Mouse (Mus musculus) limb, embryonic 12.5 days (tissue): ENCODE results near the gene Ift43. TPM values are rescaled to one million over a fixed set of nuclear protein-coding genes. Genes with fewer than 3 reads are reported as not detected.
A peak's percentile ranks its signal among the peaks of the same experiment; 100 is the strongest.

Experiments used
- ATAC-seq: fragments of 200-750 bp; cut with Nextera tagmentation; 2 replicates; pipeline ENCODE4 v1.8.0; 2017; ENCODE audit warnings: low read depth, moderate TSS enrichment; ENCODE audit not compliant: insufficient number of reproducible peaks, insufficient read depth, low FRiP score, low TSS enrichment
- H3K27ac ChIP-seq: fragments of 300-500 bp; sonication (generic); 2 replicates; pipeline ENCODE4 v1.5.1; 2016; ENCODE audit warnings: mild to moderate bottlenecking, moderate library complexity
- H3K27me3 ChIP-seq: fragments of 300-500 bp; sonication (generic); 2 replicates; pipeline ENCODE4 v1.6.1; 2016; ENCODE audit warnings: mild to moderate bottlenecking, moderate library complexity
- H3K36me3 ChIP-seq: fragments of 300-500 bp; sonication (generic); 2 replicates; pipeline ENCODE4 v1.6.1; 2016; ENCODE audit warnings: mild to moderate bottlenecking, moderate library complexity
- H3K4me1 ChIP-seq: fragments of 300-500 bp; sonication (generic); replicated peaks from 2 replicates; pipeline ENCODE4 v1.6.1; 2016
- H3K4me2 ChIP-seq: fragments of 300-500 bp; sonication (generic); 2 replicates; pipeline ENCODE4 v1.6.1; 2016; ENCODE audit warnings: mild to moderate bottlenecking, moderate library complexity
- H3K4me3 ChIP-seq: fragments of 300-500 bp; sonication (generic); replicated peaks from 2 replicates; pipeline ENCODE4 v1.5.1; 2016; ENCODE audit warnings: mild to moderate bottlenecking
- H3K9ac ChIP-seq: fragments of 300-500 bp; sonication (generic); replicated peaks from 2 replicates; pipeline ENCODE4 v1.6.1; 2016; ENCODE audit warnings: mild to moderate bottlenecking, moderate library complexity
- H3K9me3 ChIP-seq: fragments of 300-500 bp; sonication (generic); 2 replicates; pipeline ENCODE4 v1.6.1; 2016; ENCODE audit warnings: mild to moderate bottlenecking, moderate library complexity
- WGBS: fragments of 180-500 bp; shearing (Covaris S2); methylation state at CpG from one replicate; pipeline ENCODE4 v1.1.7; 2016; 5-methylcytosine and 5-hydroxymethylcytosine counted together
- polyA plus RNA-seq: library from polyadenylated mRNA; unstranded; fragments of >200 nt; fragmentation: Nextera tagmentation; extraction: Ambion mirVana; gene quantifications from 2 replicates; pipeline ENCODE4 v1.2.1, GENCODE M21; 2016

The Ift43 gene
- polyA plus RNA-seq, 1 experiment from 2014 or later: 84.1 TPM

DNA sequence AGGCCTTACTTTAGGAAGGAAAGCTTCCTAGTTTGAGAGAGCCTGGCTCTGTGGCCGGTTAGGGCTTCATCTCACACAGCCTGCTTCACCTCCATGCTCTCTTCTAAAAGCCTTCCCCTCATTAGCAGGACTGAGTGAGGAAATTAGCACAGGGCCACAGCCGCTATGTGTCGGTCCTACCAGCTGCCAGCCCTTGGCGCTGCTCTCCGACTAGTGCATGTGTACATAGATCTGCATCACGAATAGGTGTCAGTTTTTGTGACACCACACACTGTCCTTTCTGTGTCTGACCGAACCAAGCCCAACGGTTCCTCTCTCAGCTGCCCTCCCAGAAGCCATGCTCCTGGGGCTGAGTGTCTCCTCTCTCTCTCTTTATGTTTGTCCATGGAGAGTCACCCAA lies 74.8 kb downstream of the Ift43 start:
- H3K27me3 ChIP-seq: no peaks in the 10 kb centered on the region
- no peak overlapping the region for H3K9ac ChIP-seq
- H3K4me1 ChIP-seq: peaks cover 35% of the 10 kb centered on the region
- H3K9me3 ChIP-seq: no peaks in the 10 kb centered on the region
- peaks cover 8% of the 10 kb centered on the region for H3K36me3 ChIP-seq
- 86% methylated on average over 8 of the region's 8 CpGs for WGBS
- H3K4me2 ChIP-seq: no peak overlapping the region
- no peak overlapping the region for H3K4me3 ChIP-seq
- H3K27ac ChIP-seq: no peak overlapping the region
- no peak for ATAC-seq

DNA sequence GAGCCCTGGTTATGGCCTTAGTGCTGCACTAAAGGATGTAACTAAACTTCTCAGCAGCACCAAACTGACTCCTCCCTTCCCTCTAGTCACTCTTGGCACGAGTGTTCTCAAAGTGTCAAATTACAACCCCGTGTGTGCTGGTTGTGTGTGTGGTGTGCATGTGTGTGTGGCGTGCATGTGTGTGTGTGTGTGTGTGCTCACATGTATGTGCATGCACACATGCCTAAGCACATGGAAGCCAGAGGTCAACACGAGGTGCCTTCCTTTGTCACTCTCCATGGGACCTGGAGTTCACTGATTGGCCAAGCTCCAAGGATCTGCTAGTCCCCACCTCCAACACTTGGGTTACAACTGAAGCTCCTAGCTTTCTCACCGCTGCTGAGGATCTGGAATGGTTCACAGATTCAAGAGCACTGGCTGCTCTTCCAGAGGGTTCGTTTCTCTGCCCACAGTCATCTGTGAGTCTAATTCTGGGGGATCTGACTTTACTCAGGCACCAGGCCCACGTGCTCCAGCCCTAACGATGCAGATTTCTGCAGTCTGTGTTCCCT lies 75.6 kb downstream of the Ift43 start:
- WGBS: 18% methylated on average over 8 of the region's 8 CpGs
- no peak overlapping the region for H3K9ac ChIP-seq
- peaks cover 40% of the 10 kb centered on the region for H3K4me1 ChIP-seq
- no peak overlapping the region for H3K4me3 ChIP-seq
- no peak overlapping the region for H3K4me2 ChIP-seq
- peaks cover 8% of the 10 kb centered on the region for H3K36me3 ChIP-seq
- no peaks in the 10 kb centered on the region for H3K9me3 ChIP-seq
- ATAC-seq: peak; percentile 58
- no peaks in the 10 kb centered on the region for H3K27me3 ChIP-seq
- H3K27ac ChIP-seq: peak overlapping the region; percentile 63

DNA sequence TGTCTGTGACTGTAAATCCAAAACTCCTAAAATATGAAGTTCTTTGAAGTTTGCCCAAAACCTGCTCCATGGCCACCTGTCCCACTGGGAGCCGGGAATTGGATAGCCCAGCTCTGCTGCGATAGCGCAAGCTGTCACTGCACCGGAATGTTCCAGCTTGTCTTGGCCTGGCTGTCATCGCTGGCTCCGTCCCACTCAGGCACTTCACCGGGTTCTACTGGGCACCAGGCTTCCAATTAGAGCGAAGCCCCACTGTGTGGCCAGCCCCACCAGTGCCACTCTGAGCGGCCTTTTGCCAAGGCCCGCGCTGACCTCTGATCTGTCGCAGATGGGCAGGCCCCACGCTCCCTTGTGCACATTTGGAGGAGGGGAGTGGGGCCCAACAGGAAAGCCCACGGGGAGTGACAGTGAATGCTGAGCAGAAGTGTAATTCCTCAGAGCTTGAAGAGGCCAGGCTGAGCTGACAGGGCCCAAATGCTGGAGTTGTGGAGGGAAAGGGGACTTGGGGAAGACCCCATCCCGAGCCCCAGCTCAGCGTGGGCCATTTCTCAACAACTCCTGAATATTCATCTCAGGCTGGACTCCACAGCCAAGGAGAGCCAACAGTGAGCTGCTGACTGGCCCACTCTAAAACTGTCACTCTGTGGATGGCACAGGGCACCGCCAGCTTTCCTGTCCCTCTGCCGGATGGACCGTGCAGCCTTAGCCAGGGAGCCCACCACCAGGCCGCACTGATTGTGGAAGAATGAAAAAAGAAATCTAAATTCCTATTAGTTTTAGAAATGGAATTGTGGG lies 76.5 kb downstream of the Ift43 start:
- H3K4me2 ChIP-seq: no peak overlapping the region
- WGBS: 82% methylated on average over 20 of the region's 20 CpGs
- no peaks in the 10 kb centered on the region for H3K9me3 ChIP-seq
- peaks cover 47% of the 10 kb centered on the region for H3K4me1 ChIP-seq
- no peaks in the 10 kb centered on the region for H3K27me3 ChIP-seq
- no peak for ATAC-seq
- no peak overlapping the region for H3K4me3 ChIP-seq
- no peak overlapping the region for H3K9ac ChIP-seq
- H3K27ac ChIP-seq: peak overlapping the region; percentile 63
- peaks cover 8% of the 10 kb centered on the region for H3K36me3 ChIP-seq

DNA sequence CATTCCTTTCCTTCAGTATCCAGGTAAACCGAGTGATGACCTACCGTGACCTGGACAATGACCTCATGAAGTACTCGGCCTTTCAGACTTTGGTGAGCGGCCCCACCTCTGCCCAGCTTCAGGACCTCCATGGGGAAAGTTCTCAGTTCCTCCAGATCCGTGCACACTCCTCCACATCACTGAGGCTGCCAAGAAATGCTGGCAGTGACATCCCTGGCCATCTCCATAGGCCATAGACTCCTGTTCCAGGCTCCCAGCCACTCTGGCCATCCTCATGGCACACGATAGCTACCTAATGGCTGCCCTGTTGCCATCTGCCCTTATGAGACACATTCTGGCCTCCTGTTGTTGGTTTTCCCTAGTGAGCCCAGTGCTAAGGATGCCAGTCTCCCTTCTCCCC lies 79.1 kb downstream of the Ift43 start:
- Histone ChIP-seq H3K9me3 (no peaks in the 10 kb centered on the region), H3K36me3 (peaks cover 8% of the 10 kb centered on the region), H3K27ac (no peak overlapping the region), H3K4me1 (peaks cover 45% of the 10 kb centered on the region), H3K27me3 (no peaks in the 10 kb centered on the region), H3K4me2 (no peak overlapping the region), H3K4me3 (no peak overlapping the region), H3K9ac (no peak overlapping the region)
- 92% methylated on average over 6 of the region's 6 CpGs for WGBS
- no peak for ATAC-seq

DNA sequence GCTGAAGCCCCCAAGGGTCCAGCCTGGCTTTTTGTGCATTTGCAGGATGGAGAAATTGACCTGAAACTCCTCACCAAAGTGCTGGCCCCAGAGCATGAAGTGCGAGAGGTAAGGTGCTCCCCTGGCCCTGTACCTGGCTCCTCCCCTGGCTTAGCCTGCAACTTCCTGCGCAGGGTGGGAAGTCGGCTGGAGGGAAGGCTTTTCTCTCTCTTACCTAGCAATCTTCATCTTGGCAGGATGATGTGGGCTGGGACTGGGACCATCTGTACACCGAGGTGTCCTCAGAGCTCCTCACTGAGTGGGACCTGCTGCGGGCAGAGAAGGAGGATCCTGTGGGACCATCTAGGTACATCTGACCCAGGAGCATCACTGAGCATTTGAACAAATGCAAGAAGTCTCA lies 79.6 kb downstream of the Ift43 start:
- peaks cover 49% of the 10 kb centered on the region for H3K4me1 ChIP-seq
- no peak overlapping the region for H3K9ac ChIP-seq
- no peak overlapping the region for H3K4me2 ChIP-seq
- ATAC-seq: no peak
- H3K27me3 ChIP-seq: no peaks in the 10 kb centered on the region
- WGBS: 89% methylated on average over 5 of the region's 5 CpGs
- no peak overlapping the region for H3K4me3 ChIP-seq
- H3K9me3 ChIP-seq: no peaks in the 10 kb centered on the region
- no peak overlapping the region for H3K27ac ChIP-seq
- peaks cover 8% of the 10 kb centered on the region for H3K36me3 ChIP-seq

DNA sequence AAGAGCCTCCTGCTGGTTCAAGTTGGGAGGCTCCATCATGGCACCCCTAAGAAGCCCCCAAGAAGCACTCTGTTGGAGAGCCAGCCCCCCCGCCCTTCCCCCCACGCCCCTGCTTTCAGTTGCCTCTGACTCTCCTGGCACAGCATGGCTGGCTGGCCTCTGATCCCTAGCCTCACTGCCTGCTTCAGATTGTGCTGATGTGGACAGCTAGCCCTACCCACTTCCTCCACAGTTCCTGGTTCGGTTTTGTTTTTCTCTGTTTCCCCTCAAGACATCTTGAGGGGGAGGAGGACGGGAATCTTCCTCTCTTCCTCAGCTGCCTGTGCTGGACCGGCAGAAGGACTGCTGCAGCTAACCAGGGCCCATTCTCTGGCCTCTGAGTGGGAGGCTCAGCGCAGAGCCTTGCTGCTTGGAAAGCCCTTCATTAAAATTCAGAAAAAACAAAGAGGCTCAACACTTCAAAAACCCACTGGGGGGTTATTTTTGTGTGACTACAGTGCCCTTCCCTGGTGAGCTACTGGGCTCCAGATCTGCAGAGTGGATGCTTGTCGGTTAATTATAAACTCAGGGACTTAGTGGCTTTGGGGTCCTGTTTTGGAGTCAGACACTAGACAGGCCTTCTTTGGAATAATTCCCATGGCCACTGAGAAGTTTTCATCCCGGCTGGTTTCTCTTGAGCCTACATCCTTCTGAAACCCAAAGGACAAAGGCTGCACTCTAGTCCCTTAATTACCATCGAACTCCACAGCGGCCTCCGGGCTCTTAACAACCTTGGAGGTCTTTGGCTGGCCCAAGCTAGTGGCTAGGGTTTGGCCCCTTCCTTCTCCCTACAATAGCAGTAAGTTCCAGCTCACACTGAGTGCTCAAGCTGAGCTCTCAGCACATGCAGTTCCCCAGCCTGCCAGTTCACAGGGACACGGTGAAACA lies 80.8 kb downstream of the Ift43 start:
- no peak for ATAC-seq
- Histone ChIP-seq H3K9me3 (no peaks in the 10 kb centered on the region), H3K4me3 (no peak overlapping the region), H3K4me2 (no peak overlapping the region), H3K9ac (no peak overlapping the region), H3K36me3 (peaks cover 8% of the 10 kb centered on the region), H3K27ac (peak overlapping the region; percentile 64), H3K27me3 (no peaks in the 10 kb centered on the region), H3K4me1 (peaks cover 48% of the 10 kb centered on the region)
- WGBS: 31% methylated on average over 12 of the region's 12 CpGs

DNA sequence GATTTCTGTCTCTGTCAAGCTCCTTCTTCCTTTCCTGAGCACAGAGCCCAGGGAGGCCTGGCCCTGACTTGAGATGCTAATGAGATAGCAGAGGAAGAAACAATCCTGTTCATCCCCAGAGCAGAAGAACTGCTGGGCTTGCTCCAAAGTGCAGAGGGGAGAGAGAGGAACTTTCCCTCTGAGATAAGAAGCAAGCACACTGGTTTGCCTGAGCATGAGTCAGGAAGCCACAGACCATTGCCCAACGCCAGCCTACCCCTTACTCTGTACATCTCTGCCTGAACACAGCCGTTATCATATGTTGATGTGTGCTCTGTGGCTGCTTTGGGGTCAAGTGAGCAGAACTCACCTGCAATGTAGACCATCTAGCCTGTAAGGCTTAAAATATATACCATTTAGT lies 83.9 kb downstream of the Ift43 start:
- no peak overlapping the region for H3K27ac ChIP-seq
- H3K9ac ChIP-seq: no peak overlapping the region
- WGBS: 58% methylated on average over 2 of the region's 2 CpGs

DNA sequence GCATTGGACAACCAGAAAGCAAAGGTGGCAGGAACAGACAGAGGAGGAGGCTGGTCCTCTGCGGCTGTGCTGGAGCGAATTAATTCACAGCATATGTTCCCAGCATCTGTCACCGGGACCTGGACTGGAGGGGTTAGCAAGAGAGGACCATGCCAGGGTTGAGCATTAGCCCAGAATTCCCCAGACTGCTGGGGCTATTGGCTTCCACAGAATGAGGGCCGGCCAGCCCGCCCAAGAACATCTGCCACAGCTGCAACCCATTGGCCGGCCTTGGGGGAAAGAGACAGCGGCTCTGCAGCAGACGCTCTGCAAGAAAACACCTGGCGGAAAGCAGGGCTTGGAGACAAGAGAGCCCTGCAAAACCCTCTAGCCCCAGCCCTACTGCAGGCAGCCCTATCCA lies 84.7 kb downstream of the Ift43 start:
- 10% methylated on average over 9 of the region's 9 CpGs for WGBS
- peak; percentile 63; the same call in 1 of the 2 replicates for ATAC-seq
- Histone ChIP-seq H3K4me1 (peaks cover 48% of the 10 kb centered on the region), H3K9ac (no peak overlapping the region), H3K9me3 (no peaks in the 10 kb centered on the region), H3K4me2 (peak overlapping the region; percentile 7; the same call in 1 of the 2 replicates), H3K36me3 (no peaks in the 10 kb centered on the region), H3K4me3 (no peak overlapping the region), H3K27ac (peak overlapping the region; percentile 26; the same call in 1 of the 2 replicates), H3K27me3 (no peaks in the 10 kb centered on the region)

More for the DNA sequence above, 83.9 kb downstream of the Ift43 start:
- ATAC-seq: no peak
- peaks cover under 1% of the 10 kb centered on the region; the same call in 1 of the 2 replicates for H3K36me3 ChIP-seq
- H3K4me2 ChIP-seq: no peak overlapping the region
- H3K9me3 ChIP-seq: no peaks in the 10 kb centered on the region
- H3K27me3 ChIP-seq: no peaks in the 10 kb centered on the region
- peaks cover 46% of the 10 kb centered on the region for H3K4me1 ChIP-seq
- H3K4me3 ChIP-seq: no peak overlapping the region

DNA sequence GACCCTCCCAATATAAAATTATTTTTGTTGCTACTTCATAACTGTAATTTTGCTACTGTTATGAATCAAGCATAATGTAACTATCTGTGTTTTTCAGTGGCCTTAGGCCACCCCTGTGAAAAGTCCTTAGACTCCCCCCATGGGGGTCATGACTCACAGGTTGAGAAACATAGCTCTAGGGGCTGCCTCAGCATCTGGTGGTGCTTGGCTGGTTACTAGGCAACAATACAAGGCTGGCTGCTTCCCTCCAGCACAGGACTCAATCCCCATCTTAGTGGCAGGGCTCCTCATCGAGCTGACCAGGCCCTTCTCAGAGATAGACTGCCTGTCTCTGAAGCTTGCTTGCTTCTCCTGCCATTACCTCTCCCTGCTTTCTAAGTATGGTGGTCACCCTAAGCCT lies 86.4 kb downstream of the Ift43 start:
- ATAC-seq: no peak
- Histone ChIP-seq H3K4me1 (peaks cover 50% of the 10 kb centered on the region), H3K27me3 (no peaks in the 10 kb centered on the region), H3K27ac (no peak overlapping the region), H3K9me3 (no peaks in the 10 kb centered on the region), H3K36me3 (no peaks in the 10 kb centered on the region), H3K9ac (no peak overlapping the region), H3K4me2 (no peak overlapping the region), H3K4me3 (no peak overlapping the region)
- WGBS: 29% methylated on average over 1 of the region's 1 CpGs

DNA sequence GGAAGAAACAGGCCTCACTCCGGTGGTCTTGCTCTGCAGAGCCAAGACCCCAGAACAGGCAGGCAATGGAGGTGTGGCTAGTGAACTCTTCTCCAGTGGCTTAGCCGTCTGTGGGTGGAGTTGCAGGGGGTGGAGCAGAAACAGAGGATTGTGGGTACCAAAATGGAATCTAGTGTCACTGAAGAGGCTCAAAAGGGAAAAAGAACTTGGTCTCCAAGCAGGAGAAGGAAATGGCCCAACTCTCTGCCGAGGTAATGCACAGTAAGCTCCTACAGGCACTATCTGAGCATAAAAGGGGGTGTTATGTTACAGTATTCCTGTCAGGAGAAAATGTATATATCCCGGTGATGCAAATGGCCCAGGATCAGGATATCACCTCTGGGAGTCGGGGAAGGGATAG lies 86.9 kb downstream of the Ift43 start:
- Histone ChIP-seq H3K9ac (no peak overlapping the region), H3K4me3 (no peak overlapping the region), H3K4me2 (no peak overlapping the region), H3K27ac (no peak overlapping the region), H3K9me3 (no peaks in the 10 kb centered on the region), H3K4me1 (peaks cover 52% of the 10 kb centered on the region), H3K36me3 (no peaks in the 10 kb centered on the region), H3K27me3 (no peaks in the 10 kb centered on the region)
- no peak for ATAC-seq
- WGBS: 59% methylated on average over 5 of the region's 5 CpGs

DNA sequence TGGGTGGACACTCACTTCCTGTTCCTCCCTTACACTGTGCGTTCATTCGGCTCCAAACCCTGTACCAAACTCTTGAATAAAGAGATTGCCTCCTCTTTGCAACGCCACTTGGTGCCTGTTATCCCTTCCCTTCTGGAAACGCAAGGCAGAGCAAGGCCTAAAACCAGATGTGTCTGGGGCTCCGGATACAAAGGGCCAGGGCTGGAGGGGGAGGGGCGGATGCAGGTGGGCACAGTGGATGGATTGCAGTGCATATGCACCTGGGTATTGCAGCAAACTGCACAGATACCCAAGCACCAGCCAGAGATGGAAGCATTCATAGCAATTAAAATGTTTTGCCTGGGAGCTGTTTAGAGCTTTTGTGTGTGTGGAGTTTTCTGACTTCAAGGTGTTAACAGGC lies 91.0 kb downstream of the Ift43 start:
- no peaks in the 10 kb centered on the region for H3K36me3 ChIP-seq
- H3K4me1 ChIP-seq: peaks cover 61% of the 10 kb centered on the region
- ATAC-seq: no peak
- no peaks in the 10 kb centered on the region for H3K9me3 ChIP-seq
- no peak overlapping the region for H3K4me3 ChIP-seq
- peak overlapping the region; percentile 76 for H3K27ac ChIP-seq
- H3K4me2 ChIP-seq: peak overlapping the region; percentile 13; the same call in 1 of the 2 replicates
- no peaks in the 10 kb centered on the region for H3K27me3 ChIP-seq
- 11% methylated on average over 6 of the region's 6 CpGs for WGBS
- H3K9ac ChIP-seq: no peak overlapping the region
